Mouse (Mus musculus) cerebellum, adult 18-20 months (tissue): ENCODE measurements around the gene Chrm3.

ENCODE experiments used
- DNase-seq, 2 experiments: peaks; one replicate each; pipeline ENCODE4 v3.0.0; 2021

Gene Chrm3

GRCm38 (mm10) chr13:10066829-10067618 is 293.6 kb downstream of the Chrm3 start:
- DNase-seq, result no peak

GRCm38 (mm10) chr13:10065776-10066175 is 294.9 kb downstream of the Chrm3 start:
- no peak for DNase-seq

DNA sequence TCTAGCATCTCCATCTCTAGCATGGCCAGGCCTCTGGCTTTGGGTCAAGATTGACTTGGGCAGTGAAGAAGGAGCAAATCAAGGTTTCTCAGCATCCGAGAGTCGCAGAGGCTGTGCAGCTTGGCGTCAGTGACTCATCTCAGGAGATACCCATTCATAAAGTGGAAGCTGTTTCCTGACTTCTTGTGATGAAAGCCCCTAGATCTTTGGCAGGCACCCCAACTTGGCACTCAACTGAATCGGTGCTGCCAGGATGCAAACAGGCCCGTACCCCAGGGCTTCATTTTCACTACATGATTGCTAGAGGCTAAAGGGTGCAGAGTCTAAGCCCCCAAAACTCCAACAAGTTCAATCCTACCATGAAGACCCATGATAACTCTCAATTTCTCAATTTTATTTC is 298.0 kb downstream of the Chrm3 start:
- DNase-seq, result no peak

DNA sequence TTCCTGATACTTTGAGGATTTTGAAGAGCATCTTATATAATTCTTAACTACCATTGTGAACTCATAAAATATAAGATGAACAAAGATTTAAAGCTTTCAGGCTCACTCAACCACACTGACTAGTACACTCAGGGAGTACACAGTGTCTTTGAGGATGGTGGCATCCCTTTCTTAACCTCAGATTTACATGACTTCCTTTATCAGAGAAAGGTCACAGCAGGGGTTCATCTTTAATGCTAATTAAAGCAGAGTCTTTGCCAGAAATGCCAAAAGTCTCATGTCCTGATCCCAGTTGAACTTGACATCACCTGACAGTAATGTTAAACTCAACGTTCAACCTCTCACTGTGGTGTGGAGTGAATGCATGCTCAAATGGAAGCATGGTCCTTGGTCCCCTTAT is 301.7 kb downstream of the Chrm3 start:
- DNase-seq, result no peak

- DNase-seq, result no peak
Observed at GRCm38 (mm10) chr13:10057644-10058198, 302.9 kb downstream of the Chrm3 start.

GRCm38 (mm10) chr13:10054086-10054485 is 306.6 kb downstream of the Chrm3 start:
- DNase-seq, result no peak

DNA sequence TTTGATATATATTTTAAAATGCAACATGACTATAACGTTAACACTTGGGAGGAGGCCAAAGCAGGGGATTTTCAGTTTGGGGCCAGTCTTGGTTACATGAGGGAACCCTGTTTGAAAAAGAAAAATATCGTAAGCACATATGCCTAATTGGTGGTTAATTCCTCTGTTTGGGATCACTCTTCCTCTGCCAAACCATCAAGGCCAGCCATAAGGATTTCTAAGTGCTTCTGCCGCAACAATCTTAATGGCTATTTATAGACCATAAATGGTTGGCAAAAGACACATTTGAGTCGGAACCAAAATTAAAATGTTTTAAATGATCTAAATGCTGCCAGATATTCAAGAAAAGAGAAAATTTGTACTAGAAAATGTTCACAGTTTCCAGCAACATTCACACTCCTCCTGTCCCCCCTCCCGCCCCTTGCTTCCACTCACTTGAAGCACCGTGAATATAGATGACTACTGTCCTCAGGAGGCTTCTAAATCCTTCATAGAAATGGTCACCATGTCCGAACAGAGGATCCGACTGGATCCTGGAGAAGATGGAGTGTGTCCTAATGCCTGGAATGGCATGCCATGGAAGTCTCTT is 307.3 kb downstream of the Chrm3 start:
- no peak for DNase-seq

- DNase-seq, result peak in 1 of 2 experiments; percentile 1
Observed at GRCm38 (mm10) chr13:10045651-10046350, 314.8 kb downstream of the Chrm3 start.

DNA sequence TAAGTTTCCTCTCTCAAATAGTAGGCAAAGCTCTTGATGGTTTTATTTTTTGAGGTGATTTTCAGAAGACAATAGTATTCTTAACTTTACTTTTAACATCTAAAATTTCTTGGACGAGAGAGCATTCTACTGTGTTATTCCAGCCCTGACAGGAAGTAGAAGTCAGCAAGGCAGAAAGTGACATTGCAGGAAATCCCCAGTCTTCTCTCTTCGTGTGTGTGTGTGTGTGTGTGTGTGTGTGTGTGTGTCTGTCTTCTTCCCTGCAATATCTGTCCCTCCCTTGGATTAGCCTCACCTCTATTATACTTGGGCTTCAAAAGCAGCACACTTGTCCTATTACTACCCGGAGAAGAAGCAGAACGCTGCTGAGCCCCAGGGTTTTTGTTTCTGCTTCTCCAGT is 316.6 kb downstream of the Chrm3 start:
- DNase-seq, result no peak

DNA sequence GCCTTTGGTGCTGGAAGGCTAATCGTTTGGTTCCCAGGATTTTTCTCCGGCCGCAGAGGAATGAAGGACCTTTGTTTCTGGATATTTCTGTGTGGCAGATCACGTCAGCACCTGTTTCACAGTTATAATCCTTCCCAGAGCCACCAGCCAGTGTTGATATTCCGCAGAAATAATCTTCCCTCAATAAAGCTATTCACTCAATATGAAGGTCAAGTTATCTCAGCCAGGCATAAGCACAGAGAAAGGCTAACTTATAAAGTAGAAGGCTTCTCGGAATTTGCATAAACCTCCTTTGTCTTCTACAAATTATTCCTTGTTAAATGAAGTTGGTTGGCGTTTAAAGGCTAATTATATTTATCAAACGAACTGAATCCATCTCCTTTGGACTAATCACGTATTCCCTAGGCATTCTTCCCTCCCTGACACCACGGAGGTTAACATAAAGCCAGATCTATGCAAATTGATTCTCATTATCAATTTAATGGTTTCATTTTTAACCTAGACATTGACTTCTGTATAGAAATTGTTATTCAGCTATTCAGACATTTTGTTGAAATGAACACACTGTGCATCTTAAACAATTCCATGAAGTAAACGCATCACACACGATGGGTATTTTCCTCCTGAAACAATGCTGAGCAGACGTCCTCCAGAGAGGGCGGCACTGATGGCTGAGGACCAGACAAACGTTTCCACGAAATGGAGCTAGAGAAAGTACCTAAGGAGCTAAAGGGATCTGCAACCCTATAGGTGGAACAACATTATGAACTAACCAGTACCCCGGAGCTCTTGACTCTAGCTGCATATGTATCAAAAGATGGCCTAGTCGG is 326.9 kb downstream of the Chrm3 start:
- no peak for DNase-seq

- DNase-seq, result no peak
Observed at GRCm38 (mm10) chr13:10031547-10031946, 329.1 kb downstream of the Chrm3 start.

DNA sequence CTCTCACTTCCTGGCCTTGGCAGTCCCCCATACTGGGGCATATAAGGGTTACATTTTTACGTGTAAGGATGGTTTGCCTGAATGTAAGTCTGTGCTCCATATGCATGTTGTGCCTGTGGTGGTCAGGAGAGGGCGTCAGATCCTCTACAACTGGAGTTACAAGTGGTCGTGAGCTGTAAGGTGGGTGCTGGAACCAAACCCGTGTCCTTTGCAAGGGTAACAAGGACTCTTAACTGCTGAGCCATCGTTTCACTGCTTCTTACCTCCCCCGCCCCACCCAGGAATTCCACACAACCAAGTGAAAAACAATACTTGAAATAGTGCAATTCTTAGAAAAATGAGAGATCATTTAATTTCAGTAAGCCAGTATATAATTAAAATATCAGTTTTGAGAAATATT is 330.7 kb downstream of the Chrm3 start:
- no peak for DNase-seq

- DNase-seq, result no peak
Observed at GRCm38 (mm10) chr13:10025134-10025533, 335.5 kb downstream of the Chrm3 start.

- DNase-seq, result no peak
Observed at GRCm38 (mm10) chr13:10023112-10023511, 337.5 kb downstream of the Chrm3 start.

DNA sequence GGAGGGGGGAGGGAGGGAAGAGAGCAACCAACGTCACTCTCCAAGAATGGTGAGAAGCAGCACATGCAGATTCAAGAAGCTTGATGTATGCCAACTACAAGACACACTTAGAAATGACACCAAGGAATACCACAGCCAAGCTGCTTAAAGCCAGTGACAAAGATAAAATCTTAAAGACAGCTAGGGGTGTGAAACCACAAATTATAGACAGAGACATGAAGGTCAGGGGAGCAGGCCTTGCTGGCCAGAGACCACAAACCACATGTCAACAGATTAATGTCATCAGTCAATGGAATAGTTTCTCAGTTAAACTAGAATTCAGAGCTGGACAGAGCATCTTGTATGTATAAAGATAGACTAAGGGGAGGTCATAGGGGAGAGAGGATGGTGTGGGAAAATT is 341.4 kb downstream of the Chrm3 start:
- no peak for DNase-seq

GRCm38 (mm10) chr13:10002916-10003315 is 357.7 kb downstream of the Chrm3 start:
- DNase-seq, result no peak

GRCm38 (mm10) chr13:9997664-9998328 is 362.9 kb downstream of the Chrm3 start:
- no peak for DNase-seq

DNA sequence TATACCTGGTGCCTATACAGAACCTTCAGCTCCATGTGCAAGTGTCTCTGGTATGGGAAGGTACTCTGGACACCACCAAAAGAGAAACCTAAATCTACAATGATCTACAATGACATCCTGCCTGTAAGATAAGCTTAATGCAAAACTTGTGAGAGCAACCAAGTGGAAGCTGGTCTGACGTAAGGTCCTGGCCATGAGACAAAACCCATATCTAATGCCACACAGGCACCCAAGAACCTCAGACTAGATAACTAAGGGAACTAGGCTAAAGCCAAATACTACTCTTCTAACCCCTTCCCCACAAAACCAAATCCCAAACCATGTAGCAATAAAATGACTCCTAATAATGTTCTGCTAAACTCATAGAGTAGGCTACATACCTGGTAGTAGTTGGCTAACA is 364.8 kb downstream of the Chrm3 start:
- DNase-seq, result no peak

DNA sequence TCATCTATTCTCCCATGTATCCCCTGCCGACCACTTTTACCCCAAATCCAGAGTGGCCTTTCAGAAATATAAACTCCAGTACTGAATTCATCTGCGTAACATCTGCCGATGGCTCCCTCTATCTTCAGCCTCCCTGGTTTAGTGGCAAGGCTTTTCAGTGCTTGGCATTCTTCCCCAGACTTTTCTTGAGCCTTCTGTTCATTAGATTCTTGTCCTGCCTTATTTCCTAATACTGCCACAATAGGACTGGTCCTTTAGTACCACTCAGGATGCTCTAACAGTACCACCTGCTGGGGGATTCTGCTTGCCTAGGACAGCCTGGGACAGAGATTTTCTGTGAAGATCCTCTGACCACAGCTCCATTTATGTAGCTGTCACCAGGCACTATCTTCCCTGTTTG is 367.1 kb downstream of the Chrm3 start:
- DNase-seq, result no peak

- DNase-seq, result no peak
Observed at GRCm38 (mm10) chr13:9992640-9993039, 368.0 kb downstream of the Chrm3 start.

DNA sequence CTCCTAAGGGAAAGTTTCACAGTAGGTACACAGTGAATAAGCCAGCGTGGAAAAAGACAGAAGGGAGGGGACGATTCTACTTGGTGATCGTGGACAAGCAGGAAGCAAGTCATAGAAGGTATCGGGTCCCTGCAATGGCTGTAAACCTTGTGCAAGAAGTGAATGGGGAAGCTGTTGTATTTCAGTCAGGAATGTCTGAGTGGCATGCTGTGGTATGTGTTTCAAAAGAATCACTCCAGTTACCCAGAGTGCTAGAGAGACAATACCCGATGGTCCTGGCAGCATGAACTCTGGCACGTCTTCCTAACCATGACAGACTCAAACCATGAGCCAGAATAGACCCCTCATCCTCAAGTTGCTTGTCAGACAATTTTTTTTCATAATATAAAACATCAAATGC is 375.0 kb downstream of the Chrm3 start:
- no peak for DNase-seq

DNA sequence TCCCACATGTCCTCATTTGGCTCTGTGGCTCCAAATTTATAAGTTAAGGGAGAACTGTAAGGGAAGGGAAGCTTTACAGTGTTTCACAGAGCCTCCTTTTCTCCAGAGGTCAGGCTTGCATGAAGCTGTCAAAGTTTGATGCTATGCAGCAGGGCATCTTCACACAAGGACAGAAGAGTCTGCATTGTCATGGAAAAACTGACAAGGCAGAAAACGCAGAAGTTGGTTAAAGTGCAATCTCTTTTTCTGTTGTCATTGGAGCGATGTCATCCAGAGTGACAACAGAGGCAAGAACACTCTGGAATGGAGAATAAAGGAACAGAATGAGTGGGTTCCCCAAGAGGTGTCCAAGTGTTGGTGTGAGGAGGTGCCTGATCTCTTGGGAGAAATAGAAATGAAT is 377.4 kb downstream of the Chrm3 start:
- DNase-seq, result no peak
